Mouse (Mus musculus): ENCODE measurements at regions not wholly inside any gene's neighbourhood (a gene's known extent, or its start where the extent isn't known, plus 50 kb on each side); places are given as distances from the start of the nearest gene placed in this dataset.

DNA sequence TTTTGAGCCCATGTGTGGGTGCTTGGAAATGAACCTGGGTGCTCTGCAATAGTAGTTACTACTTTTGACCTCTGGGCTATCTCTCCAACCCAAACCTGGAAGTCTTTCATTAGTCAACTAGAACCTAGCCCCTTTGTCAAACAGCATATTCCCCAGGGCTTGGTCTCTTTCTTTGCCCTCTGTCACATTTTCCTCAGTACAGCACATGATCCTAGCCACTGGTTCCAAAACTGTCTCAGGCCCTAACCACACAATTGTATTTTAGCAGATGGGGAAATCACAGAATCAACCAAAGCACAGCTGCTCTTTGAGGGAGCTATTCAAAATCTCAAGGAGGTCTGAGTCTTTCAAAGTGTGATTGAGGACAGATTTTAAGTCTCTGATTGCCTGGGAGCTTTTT, 1155.5 kb downstream of the D3Ertd751e start:
- Histone ChIP-seq H3K9ac (ENCODE audit: low read length) (no peak overlapping the region), H3K27me3 (ENCODE audit: control insufficient read depth, insufficient read depth, low read length) (no peaks in the 10 kb centered on the region), H3K9me3 (ENCODE audit: control insufficient read depth, low read length) (no peaks in the 10 kb centered on the region), H3K27ac (replicated peaks; ENCODE audit: low read depth, low read length) (no peak overlapping the region), H3K4me1 (ENCODE audit: control insufficient read depth, insufficient read depth, low read length) (no peaks in the 10 kb centered on the region), H3K4me2 (ENCODE audit: low read depth, severe bottlenecking) (no peak overlapping the region), H3K36me3 (ENCODE audit: control insufficient read depth, insufficient read depth, low read length) (no peaks in the 10 kb centered on the region), H3K4me3 (ENCODE audit: low read depth, low read length) (no peak overlapping the region)
- ATAC-seq (ENCODE audit: insufficient number of reproducible peaks, low FRiP score, low TSS enrichment, low read depth): no peak
- DNase-seq (ENCODE audit: low spot score): no peak

DNA sequence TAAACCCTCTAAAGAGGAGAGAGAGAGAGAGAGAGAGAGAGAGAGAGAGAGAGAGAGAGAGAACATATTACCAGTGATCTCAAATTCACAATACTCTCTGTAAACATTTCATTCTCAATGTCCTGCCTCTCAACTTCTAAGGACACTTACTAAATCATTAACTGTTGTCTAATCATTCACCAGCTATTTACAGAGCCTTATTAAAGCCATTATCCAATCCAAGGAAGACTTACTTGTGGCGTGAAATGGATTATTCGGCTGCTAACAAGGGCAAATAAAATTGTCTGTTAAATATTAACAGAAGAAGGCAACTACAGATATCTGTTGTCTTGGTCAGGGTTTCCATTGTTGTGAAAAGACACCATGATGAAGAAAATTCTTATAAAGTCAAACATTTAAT, 1156.5 kb downstream of the D3Ertd751e start:
- no peaks in the 10 kb centered on the region for H3K4me1 ChIP-seq (ENCODE audit: control insufficient read depth, insufficient read depth, low read length)
- H3K9me3 ChIP-seq (ENCODE audit: control insufficient read depth, low read length): no peaks in the 10 kb centered on the region
- H3K36me3 ChIP-seq (ENCODE audit: control insufficient read depth, insufficient read depth, low read length): no peaks in the 10 kb centered on the region
- DNase-seq (ENCODE audit: low spot score) (no peak), ATAC-seq (ENCODE audit: insufficient number of reproducible peaks, low FRiP score, low TSS enrichment, low read depth) (no peak)
- H3K27ac ChIP-seq (replicated peaks; ENCODE audit: low read depth, low read length): no peak overlapping the region
- 85% methylated on average over 2 of the region's 2 CpGs for WGBS
- no peak overlapping the region for H3K4me2 ChIP-seq (ENCODE audit: low read depth, severe bottlenecking)
- no peak overlapping the region for H3K9ac ChIP-seq (ENCODE audit: low read length)
- no peak overlapping the region for H3K4me3 ChIP-seq (ENCODE audit: low read depth, low read length)
- no peaks in the 10 kb centered on the region for H3K27me3 ChIP-seq (ENCODE audit: control insufficient read depth, insufficient read depth, low read length)

DNA sequence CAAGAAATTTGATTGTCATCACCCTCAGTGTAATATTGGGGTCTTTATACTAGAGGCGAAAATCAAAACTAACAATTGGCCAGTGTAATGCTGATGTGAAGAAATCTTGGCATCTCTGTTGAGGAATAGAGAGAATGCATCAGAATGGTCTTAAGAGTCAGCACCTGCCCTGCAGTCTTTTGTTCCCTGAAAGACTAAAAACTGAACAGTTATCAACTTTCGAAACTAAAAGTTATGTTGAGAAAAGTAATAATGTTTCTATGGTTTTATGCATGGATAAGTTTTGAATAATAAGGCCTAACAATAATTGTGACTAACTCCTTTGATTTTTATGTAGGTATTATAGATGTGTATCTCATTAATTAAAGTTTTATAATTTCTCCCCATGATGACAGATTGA, 1158.6 kb downstream of the D3Ertd751e start:
- H3K27me3 ChIP-seq (ENCODE audit: control insufficient read depth, insufficient read depth, low read length): no peaks in the 10 kb centered on the region
- H3K9ac ChIP-seq (ENCODE audit: low read length): no peak overlapping the region
- H3K9me3 ChIP-seq (ENCODE audit: control insufficient read depth, low read length): no peaks in the 10 kb centered on the region
- no peak overlapping the region for H3K4me3 ChIP-seq (ENCODE audit: low read depth, low read length)
- H3K4me1 ChIP-seq (ENCODE audit: control insufficient read depth, insufficient read depth, low read length): no peaks in the 10 kb centered on the region
- no peaks in the 10 kb centered on the region for H3K36me3 ChIP-seq (ENCODE audit: control insufficient read depth, insufficient read depth, low read length)
- DNase-seq (ENCODE audit: low spot score): no peak
- H3K4me2 ChIP-seq (ENCODE audit: low read depth, severe bottlenecking): no peak overlapping the region
- 90% methylated on average over 2 of the region's 2 CpGs for WGBS
- ATAC-seq (ENCODE audit: insufficient number of reproducible peaks, low FRiP score, low TSS enrichment, low read depth): no peak
- H3K27ac ChIP-seq (replicated peaks; ENCODE audit: low read depth, low read length): no peak overlapping the region

DNA sequence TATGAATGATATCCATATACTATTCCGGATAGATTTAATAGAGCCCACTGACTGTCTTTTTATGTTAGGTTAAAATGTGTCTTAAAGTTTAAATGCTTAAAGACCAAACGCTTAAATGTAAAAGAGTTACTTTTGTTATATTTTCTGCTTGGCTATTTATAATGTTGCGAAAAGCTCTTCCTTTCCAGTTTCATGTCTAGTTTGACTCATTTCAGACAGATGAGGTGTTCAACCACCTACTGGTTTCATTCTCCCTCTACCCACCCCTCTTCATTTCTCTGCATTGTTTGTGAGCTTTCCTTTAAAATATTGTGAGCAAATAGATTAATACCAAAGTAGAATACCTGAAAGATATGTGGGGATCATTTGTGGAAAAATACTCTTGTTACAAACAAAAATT, 1163.8 kb downstream of the D3Ertd751e start:
- WGBS: 95% methylated on average over 3 of the region's 3 CpGs
- Histone ChIP-seq H3K4me3 (ENCODE audit: low read depth, low read length) (no peak overlapping the region), H3K27ac (replicated peaks; ENCODE audit: low read depth, low read length) (no peak overlapping the region), H3K36me3 (ENCODE audit: control insufficient read depth, insufficient read depth, low read length) (no peaks in the 10 kb centered on the region), H3K9me3 (ENCODE audit: control insufficient read depth, low read length) (no peaks in the 10 kb centered on the region), H3K9ac (ENCODE audit: low read length) (no peak overlapping the region), H3K4me2 (ENCODE audit: low read depth, severe bottlenecking) (no peak overlapping the region), H3K27me3 (ENCODE audit: control insufficient read depth, insufficient read depth, low read length) (no peaks in the 10 kb centered on the region), H3K4me1 (ENCODE audit: control insufficient read depth, insufficient read depth, low read length) (no peaks in the 10 kb centered on the region)
- DNase-seq (ENCODE audit: low spot score): no peak
- no peak for ATAC-seq (ENCODE audit: insufficient number of reproducible peaks, low FRiP score, low TSS enrichment, low read depth)

DNA sequence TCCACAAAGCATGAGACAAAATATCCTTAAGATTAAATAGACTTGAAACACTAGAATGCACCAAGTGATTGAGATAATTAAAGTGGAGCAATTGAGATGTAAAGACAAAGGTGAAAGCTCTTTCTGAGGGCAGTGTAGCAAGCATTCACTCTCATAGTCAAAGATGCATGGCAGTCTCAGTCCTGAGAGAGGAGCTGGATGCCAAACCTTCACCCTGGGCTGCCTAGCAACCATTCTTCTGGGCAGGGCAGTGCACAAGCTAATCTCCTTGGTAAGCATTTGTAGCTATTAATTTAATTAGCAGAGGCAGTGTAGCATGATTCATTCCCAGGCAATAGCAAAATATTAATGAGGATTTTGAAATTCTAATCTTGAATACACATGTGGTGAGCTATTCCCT, 1166.0 kb downstream of the D3Ertd751e start:
- Histone ChIP-seq H3K4me1 (ENCODE audit: control insufficient read depth, insufficient read depth, low read length) (no peaks in the 10 kb centered on the region), H3K4me2 (ENCODE audit: low read depth, severe bottlenecking) (no peak overlapping the region), H3K27me3 (ENCODE audit: control insufficient read depth, insufficient read depth, low read length) (no peaks in the 10 kb centered on the region), H3K4me3 (ENCODE audit: low read depth, low read length) (no peak overlapping the region), H3K9ac (ENCODE audit: low read length) (no peak overlapping the region), H3K36me3 (ENCODE audit: control insufficient read depth, insufficient read depth, low read length) (no peaks in the 10 kb centered on the region), H3K27ac (replicated peaks; ENCODE audit: low read depth, low read length) (no peak overlapping the region), H3K9me3 (ENCODE audit: control insufficient read depth, low read length) (no peaks in the 10 kb centered on the region)
- no peak for DNase-seq (ENCODE audit: low spot score)
- ATAC-seq (ENCODE audit: insufficient number of reproducible peaks, low FRiP score, low TSS enrichment, low read depth): no peak

DNA sequence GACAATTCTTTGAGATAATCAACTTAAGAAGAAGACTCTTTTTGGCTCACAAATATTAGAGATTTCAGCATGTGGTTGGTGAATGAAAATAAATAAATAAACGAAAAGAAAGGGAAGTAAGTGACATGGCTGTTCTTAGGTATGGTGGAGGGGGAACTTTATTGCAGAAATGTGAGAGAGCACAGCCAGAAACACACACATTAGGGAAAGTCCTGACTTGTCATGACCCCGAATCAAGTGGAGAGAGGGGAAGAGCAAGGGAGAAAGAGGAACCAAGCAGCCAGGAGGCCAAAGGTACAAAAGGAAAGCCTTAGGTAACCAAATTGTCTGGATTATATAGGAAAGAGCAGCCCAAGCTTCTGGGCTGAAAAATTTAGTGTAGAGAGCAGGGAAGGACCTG, 1172.7 kb downstream of the D3Ertd751e start:
- Histone ChIP-seq H3K9me3 (ENCODE audit: control insufficient read depth, low read length) (no peaks in the 10 kb centered on the region), H3K4me2 (ENCODE audit: low read depth, severe bottlenecking) (no peak overlapping the region), H3K27me3 (ENCODE audit: control insufficient read depth, insufficient read depth, low read length) (no peaks in the 10 kb centered on the region), H3K4me1 (ENCODE audit: control insufficient read depth, insufficient read depth, low read length) (no peaks in the 10 kb centered on the region), H3K9ac (ENCODE audit: low read length) (no peak overlapping the region), H3K36me3 (ENCODE audit: control insufficient read depth, insufficient read depth, low read length) (no peaks in the 10 kb centered on the region), H3K27ac (replicated peaks; ENCODE audit: low read depth, low read length) (no peak overlapping the region), H3K4me3 (ENCODE audit: low read depth, low read length) (no peak overlapping the region)
- DNase-seq (ENCODE audit: low spot score) (no peak), ATAC-seq (ENCODE audit: insufficient number of reproducible peaks, low FRiP score, low TSS enrichment, low read depth) (no peak)
- 79% methylated on average over 2 of the region's 2 CpGs for WGBS

DNA sequence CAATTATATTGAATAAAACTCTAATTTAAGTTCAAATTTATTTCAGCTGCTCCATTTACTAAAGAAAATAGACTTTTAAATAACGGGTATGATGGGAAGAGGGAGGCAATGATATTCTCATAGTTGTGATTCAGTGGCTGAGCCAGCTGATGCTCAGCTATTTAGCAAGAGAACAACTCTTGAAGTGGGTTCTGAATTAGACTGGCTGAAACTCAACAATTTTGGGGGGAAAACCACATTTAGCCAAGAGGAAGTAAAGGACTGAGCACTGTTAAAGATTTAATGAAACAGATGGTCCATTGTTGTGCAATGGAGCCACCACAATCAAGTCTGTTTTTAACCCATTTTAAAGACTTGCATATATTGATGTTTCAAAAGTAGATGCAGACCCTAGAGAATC, 1193.0 kb downstream of the D3Ertd751e start:
- ATAC-seq (ENCODE audit: insufficient number of reproducible peaks, low FRiP score, low TSS enrichment, low read depth): no peak
- DNase-seq (ENCODE audit: low spot score): no peak
- no peaks in the 10 kb centered on the region for H3K4me1 ChIP-seq (ENCODE audit: control insufficient read depth, insufficient read depth, low read length)

DNA sequence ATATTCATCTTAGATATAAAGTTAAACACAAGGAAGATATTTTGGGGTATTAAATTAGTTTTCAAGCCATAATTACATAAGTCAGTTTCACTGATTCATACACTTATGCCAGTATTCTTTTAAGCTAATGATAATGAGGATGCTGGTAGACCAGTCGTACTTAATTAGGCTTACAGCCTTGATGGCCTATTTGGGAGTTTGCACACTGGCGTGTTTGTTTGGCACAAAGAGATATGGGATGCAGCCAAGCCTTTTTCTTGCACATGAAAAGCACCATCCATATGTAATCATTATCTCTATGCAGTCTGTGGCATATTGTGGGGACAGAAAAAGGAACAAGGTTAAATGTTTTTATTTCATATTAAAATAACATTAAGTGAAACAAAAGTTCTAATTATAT, 1234.7 kb downstream of the D3Ertd751e start:
- ATAC-seq (ENCODE audit: insufficient number of reproducible peaks, low FRiP score, low TSS enrichment, low read depth) (no peak), DNase-seq (ENCODE audit: low spot score) (no peak)
- 86% methylated on average over 2 of the region's 2 CpGs for whole genome bisulfite sequencing
- no peak overlapping the region for H3K9ac ChIP-seq (ENCODE audit: low read length)
- H3K27me3 ChIP-seq (ENCODE audit: control insufficient read depth, insufficient read depth, low read length): no peaks in the 10 kb centered on the region
- H3K4me2 ChIP-seq (ENCODE audit: low read depth, severe bottlenecking): no peak overlapping the region
- H3K9me3 ChIP-seq (ENCODE audit: control insufficient read depth, low read length): no peaks in the 10 kb centered on the region
- no peaks in the 10 kb centered on the region for H3K4me1 ChIP-seq (ENCODE audit: control insufficient read depth, insufficient read depth, low read length)
- H3K36me3 ChIP-seq (ENCODE audit: control insufficient read depth, insufficient read depth, low read length): no peaks in the 10 kb centered on the region
- H3K27ac ChIP-seq (replicated peaks; ENCODE audit: low read depth, low read length): no peak overlapping the region
- no peak overlapping the region for H3K4me3 ChIP-seq (ENCODE audit: low read depth, low read length)

More for the DNA sequence above, 1193.0 kb downstream of the D3Ertd751e start:
- Histone ChIP-seq H3K9ac (ENCODE audit: low read length) (no peak overlapping the region), H3K27me3 (ENCODE audit: control insufficient read depth, insufficient read depth, low read length) (no peaks in the 10 kb centered on the region), H3K27ac (replicated peaks; ENCODE audit: low read depth, low read length) (no peak overlapping the region), H3K4me2 (ENCODE audit: low read depth, severe bottlenecking) (no peak overlapping the region), H3K36me3 (ENCODE audit: control insufficient read depth, insufficient read depth, low read length) (no peaks in the 10 kb centered on the region), H3K9me3 (ENCODE audit: control insufficient read depth, low read length) (no peaks in the 10 kb centered on the region), H3K4me3 (ENCODE audit: low read depth, low read length) (no peak overlapping the region)
- WGBS: 96% methylated on average over 1 of the region's 1 CpGs
